Mouse (Mus musculus) erythroblast, adult 5-6 weeks (primary cell): ENCODE measurements at regions not wholly inside any gene's neighbourhood (a gene's known extent, or its start where the extent isn't known, plus 50 kb on each side); places are given as distances from the start of the nearest gene placed in this dataset.

Source experiments
- ATAC-seq: replicated peaks from 2 replicates; pipeline ENCODE4 v1.8.0; 2016; ENCODE audit warnings: moderate number of reproducible peaks, mild to moderate bottlenecking, moderate TSS enrichment, inconsistent platforms; ENCODE audit not compliant: poor library complexity, low FRiP score, severe bottlenecking

DNA sequence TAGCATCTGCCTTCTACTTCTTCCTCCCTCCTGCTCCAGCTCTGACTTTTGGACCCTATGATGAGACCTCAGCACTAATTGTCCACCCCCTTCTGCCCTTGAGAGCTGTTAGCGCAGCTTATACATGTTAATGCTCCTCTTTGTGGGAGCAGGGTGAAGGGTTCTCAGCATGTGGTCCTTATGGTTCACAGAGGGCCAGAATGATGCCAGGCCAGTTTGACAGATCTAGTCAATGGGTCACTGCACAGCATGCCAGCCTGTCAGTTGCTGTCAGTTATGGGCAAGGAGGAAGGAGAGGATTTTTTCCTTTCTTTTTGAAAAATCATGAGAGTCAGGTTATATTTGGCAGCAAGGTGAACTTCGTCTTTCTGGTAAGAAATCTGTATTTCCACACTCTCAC, 68.4 kb downstream of the 4931417E11Rik start:
- no peak for ATAC-seq

DNA sequence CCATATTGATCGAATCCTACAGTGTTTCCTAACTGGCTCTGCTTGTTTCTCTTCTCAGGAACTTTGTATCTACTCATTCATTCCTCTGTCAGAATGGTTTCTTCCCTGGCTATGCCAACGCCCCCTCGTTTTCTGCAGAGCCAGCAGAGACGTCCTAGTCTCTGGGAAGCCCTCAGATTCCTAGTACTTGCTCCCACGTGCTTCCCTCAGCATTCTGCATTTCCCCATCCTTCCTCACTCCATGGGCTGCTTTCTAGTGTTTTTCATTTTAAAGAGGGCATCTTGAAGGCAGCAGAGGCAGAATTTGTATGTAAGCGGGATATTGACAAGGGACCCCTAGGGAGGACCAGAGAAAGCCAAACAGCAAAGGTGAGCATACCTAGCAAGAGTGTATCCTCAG, 80.2 kb downstream of the 4931417E11Rik start:
- ATAC-seq = no peak

DNA sequence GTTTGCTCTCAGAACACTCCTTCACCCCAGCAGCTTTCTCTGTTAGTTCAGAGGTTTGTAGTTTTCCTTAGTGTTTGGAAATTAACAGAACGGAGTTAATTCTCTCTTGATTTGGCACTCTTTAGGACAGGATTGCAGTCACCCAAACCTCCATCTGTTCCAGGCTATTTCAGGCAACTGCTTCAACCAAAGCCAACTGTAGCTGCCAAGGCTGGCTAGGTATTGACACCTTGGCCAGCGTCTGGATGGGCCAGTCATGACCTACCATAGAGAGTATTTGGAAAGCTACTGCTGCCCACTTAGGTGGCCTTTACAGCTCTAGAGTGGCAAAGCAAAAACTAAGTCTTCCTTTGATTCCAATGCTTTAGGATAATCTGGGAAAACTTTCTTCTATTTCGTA, 83.2 kb downstream of the 4931417E11Rik start:
- no peak for ATAC-seq

DNA sequence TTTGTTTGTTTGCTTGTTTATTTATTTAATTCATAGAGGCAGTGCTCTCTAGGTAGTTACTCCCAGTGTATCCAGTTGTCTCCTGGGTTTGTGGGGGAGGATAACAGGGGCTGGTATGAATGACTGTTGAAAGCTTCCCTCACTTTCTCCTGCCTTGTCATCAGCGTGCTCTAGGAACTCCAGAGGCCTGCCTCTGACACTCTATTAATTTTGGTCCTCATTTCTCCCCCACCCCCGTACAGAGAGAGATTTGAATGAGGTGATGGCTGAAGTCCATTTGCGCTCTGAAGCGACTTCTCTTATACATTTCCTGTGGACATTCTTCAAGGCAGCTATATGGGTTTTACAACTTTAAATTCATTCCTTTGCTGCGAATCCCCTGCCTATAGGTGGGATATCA, 89.6 kb downstream of the 4931417E11Rik start:
- no peak for ATAC-seq

DNA sequence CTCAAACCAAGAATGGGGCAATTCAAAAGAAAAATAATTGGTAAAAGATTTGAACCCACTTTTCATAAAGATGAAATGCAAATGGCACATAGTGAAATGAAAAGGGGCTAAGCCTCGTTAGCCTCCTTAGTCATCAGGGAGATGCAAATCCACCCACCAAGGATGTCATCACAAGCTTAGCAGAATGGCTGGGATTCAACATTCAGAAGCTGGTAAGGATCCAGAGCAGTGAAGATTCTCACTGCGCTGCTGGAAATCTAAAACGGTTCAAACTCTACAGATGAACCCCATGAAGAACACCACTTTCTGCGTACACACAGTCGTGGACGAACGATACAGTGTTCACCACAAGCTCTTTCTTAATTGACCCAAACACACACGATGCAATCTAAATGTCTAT, 91.6 kb downstream of the 4931417E11Rik start:
- ATAC-seq = no peak

DNA sequence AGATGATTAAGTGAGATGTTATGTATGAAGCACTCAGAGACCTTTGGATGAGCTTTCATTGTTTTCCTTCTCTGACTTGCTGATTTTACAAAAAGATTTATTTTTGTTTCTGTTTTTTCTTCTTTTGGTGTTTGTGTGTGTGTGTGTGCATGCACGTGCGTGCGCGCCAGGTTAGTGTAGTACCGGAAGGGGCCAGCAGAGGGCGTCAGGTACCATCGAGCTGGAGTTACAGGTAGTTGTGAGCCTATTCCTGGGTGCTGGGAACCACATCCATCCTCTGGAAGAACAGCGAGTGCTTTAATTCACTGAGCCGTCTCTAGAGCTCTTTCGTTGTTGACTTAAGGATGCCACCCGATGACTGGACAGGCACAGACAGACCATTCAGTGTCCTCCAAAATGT, 93.2 kb downstream of the 4931417E11Rik start:
- ATAC-seq = no peak

DNA sequence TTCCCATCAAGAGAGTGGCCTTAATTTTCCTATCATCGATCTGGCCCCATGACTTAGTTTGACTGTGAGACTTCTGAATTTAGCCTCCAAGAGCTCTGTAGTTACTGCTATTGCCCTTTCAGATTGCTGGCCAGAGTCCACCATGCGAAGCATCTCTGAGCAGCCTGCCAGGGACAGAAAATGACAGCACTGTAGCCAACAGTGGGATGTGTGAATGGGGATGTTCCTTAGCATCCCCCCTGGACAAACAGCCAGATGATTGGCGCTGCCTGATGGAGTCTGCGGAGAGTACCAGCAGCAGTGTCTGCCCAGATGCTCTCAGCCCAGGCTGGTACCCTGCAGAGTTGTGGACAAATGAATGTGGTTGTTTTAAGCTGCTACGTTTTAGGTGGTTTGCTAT, 96.6 kb downstream of the 4931417E11Rik start:
- ATAC-seq = no peak

DNA sequence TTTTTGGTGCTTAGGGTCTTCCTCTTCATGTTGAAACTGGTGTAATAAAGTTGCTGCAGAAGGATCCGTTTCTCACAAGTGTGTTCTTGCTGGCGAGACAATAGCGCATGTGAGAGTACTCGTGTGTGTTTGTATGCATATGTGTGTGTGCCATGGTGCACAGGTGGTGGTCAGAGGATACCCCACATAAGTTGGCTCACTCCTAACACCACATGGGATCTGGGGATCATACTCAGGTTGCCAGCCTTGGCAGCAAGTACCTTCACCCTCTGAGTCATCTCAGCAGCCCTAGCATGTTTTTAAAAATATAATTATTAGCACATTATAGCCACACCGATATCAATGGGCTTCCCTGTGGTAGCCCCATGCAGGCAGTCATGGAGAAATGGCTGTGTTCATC, 97.6 kb downstream of the 4931417E11Rik start:
- no peak for ATAC-seq

DNA sequence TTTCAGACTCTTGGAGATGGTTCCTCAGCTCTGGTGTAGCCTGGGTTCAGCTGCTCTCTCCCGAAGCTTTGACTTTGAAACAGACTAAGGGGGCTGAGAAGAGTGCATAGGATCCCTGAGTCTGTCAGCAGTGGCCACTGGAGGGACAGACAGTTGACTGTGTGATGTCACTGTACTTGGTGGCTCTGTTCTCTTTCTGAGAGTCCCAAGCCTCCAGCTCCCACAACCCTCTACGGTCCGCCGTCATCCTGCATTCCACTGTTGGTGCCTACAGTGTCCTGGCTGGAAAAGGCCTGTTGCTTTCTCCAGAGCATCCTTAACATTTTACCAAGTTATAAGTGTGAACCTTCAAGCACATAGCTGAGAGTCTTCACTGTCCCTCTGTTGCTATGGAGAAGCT, 98.6 kb downstream of the 4931417E11Rik start:
- ATAC-seq = no peak

DNA sequence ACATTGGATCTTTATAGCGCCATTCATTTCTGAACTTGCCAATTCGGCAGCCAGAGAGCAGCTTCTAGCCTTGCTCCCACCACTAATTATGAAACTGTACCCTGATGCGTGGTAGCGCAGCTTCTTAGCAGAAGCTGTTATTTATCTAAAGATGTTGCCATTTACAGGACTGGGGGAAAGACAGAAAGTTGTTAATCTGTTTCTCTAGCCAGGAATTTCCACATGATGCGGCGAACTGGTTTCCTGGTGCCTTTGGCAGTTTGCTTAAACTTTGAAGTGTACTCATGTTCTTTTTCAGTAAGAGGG, 100.7 kb downstream of the 4931417E11Rik start:
- no peak for ATAC-seq

DNA sequence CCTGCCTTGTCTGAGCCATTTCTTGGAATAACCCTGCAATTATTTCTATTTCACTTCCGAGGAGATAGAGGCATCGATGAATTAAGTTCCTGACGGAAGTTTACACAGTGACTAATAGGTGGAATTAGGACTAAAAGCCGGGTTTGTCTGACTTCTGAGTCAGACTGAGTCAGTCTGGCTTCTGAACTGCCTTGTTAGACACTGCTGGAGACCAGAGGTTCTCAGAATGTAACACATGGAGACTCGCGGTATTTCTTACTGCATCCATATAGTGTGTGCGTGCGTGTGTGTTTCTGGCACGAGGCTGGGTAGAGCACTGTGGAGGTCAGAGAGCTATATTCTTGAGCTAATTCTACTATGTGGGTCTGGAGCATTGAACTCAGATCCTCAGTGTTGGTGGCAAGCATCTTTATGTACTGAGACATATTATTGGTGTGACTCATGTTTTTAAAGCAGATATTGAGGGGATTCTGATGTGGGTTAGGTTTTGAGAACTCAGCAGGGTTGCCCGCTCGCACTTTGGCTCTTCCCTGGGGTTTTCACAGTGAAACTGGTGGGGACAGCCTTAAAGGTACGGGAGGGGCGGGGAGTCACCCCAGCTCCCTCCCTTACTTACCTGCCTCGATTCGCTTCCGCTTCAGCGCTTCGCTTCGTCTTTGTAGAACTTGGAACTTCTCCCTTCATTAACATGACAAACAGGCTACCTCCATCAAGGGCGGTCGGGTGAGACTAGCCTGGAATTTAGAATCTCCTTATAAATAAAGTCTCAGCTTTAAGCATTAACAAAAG, 101.2 kb downstream of the 4931417E11Rik start:
- no peak for ATAC-seq

DNA sequence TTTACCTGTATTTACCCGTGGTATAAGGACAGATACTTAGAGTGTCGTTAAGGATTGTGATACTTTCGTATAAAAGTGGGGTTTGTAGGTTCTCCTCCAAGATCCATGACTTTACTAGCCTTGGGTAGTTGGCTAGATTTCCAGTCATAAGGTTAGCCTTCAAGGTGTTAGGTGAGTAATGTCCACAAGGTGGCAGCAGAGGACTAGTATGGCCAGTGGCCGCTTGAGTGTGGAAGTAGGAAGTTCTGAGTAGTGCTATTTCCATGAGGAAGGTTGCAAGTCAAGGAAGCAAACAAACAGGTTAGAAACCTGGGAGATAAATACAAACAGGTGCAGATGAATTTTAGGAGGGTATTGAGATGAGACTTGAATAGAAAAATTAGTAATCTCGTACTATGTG, 101.9 kb downstream of the 4931417E11Rik start:
- ATAC-seq = peak; percentile 64; the same call in 1 of the 2 replicates

DNA sequence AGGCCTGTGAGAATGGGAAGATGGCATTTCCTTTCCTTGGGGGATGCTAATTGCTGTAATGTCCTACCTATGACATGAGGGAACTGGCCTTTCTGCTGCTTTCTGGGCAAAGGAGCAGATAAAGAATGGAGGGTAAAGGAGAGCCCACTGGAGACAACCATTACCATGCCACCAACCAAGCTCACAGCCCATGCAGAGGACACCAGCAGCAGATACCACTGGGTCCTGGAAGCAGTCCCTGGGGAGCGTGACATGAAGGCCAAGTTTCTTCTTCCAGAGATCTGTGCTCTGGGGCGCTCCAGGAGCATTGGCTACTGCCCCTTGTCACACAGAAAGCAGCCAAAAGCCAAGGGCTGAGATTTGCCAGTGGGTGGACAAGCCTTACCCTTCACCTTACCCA, 102.8 kb downstream of the 4931417E11Rik start:
- no peak for ATAC-seq

DNA sequence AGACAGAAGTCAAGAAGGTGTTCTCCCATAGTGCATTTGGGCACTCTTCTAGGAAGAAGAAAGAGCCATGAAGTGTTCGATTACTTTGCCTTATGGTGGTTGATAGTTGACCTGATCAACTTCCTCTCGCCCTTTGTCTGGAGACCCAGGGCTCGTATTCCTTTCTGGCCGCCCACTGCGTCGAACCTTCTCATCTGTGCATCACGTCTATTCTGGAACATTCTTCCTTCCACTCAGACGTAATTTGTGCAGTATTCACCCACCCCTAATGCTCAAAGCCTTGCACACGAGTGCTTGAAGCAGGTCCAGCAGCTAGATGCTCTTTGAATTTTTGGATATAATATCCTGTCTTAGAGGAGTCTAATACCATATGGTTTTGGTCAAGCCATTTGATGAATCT, 104.2 kb downstream of the 4931417E11Rik start:
- no peak for ATAC-seq

DNA sequence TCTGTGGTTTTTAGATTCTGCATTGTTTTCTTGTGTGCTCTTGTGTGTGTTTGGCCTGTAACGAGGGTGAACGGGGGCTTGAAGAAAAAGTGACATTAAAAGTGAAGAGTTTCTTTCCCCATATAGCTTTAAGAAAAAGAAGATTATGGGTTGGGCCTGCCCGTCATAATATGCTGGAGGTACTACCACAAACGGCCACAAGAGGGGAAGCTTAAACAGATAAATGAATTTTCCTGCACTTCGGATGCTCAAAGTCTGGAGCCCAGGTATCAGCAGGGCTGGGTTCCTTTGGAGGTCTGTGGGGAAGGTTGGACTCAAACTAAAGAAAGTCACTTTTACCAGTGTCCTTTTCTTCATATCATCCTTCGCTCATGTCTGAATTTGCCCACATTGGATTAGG, 86.8 kb downstream of the Suclg1 start:
- ATAC-seq = no peak

DNA sequence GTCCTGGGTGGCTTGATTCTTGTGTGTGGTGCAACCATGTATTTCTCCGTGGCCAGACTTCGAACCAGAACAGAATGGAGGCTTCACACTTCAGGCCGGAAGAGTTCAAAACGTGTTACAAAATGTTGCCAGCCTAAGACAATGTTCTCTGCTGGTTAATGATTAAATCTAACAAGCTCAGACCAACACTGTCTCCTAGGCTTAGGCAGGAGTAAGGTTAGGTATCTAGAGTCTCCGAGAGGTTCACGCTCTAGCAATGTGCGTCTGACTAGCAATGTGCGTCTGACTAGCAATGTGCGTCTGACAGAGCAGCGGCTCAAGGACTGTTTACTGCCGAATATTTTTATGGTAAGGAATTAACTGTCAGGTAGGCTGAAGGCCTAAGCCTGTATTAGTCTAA, 81.5 kb downstream of the Suclg1 start:
- ATAC-seq = no peak
